In genomic region chr19:9065621-9066561, GRCm38 (mm10) we compare ENCODE assay signal across 8 mouse cellular contexts. TPM values are rescaled to one million over a fixed set of nuclear protein-coding genes. Genes with fewer than 3 reads are reported as not detected.
A peak's percentile ranks its signal among the peaks of the same experiment; 100 is the strongest.
DNase-seq lines count a peak whose midpoint lies in the region; ATAC-seq and TF ChIP-seq lines count a peak whose summit lies in the region.

No protein-coding gene starts in this region.

- H3K4me2 ChIP-seq in heart, embryonic 15.5 days = no peak overlapping the region
- H3K4me2 ChIP-seq in neural tube, embryonic 14.5 days (ENCODE audit: low read depth, low read length) = no peak overlapping the region

- H3K27ac ChIP-seq in heart, embryonic 15.5 days = peak overlapping the region; percentile 23; the same call in 1 of the 2 replicates
- H3K27ac ChIP-seq in embryonic fibroblast, embryonic 13.5 days (ENCODE audit: insufficient read depth, low read length) = peak overlapping the region; percentile 63
- H3K27ac ChIP-seq in neural tube, embryonic 14.5 days (ENCODE audit: low read depth, low read length) = peak overlapping the region; percentile 52

- H3K9me3 ChIP-seq in heart, embryonic 15.5 days (replicated peaks) = no peaks in the 10 kb centered on the region
- no peaks in the 10 kb centered on the region for H3K9me3 ChIP-seq in neural tube, embryonic 14.5 days (ENCODE audit: control insufficient read depth, low read length)

- ATAC-seq in heart, embryonic 15.5 days (replicated peaks; ENCODE audit: insufficient number of reproducible peaks, insufficient read depth, low FRiP score, low read depth) = peak; percentile 30
- ATAC-seq in neural tube, embryonic 14.5 days (ENCODE audit: low read depth) = peak; percentile 82; the same call in 1 of the 2 replicates

- no peak overlapping the region for H3K9ac ChIP-seq in heart, embryonic 15.5 days
- H3K9ac ChIP-seq in neural tube, embryonic 14.5 days (replicated peaks; ENCODE audit: low read depth, low read length) = no peak overlapping the region

- TF ChIP-seq CTCF in embryonic fibroblast, embryonic 13.5 days (IDR thresholded peaks at IDR 0.05; ENCODE audit: borderline replicate concordance, insufficient read depth, low read length) = no peak

- 53% methylated on average over 9 of the region's 9 CpGs for WGBS in heart, embryonic 15.5 days
- WGBS in neural tube, embryonic 14.5 days = 47% methylated on average over 9 of the region's 9 CpGs

- H3K4me3 ChIP-seq in heart, embryonic 15.5 days = no peak overlapping the region
- no peak overlapping the region for H3K4me3 ChIP-seq in embryonic fibroblast, embryonic 13.5 days (ENCODE audit: insufficient read depth, low read length)
- no peak overlapping the region for H3K4me3 ChIP-seq in neural tube, embryonic 14.5 days (ENCODE audit: low read depth, low read length)

- H3K4me1 ChIP-seq in heart, embryonic 15.5 days (replicated peaks) = peaks cover 20% of the 10 kb centered on the region
- H3K4me1 ChIP-seq in embryonic fibroblast, embryonic 13.5 days (ENCODE audit: control insufficient read depth, insufficient read depth, low read length) = peaks cover 14% of the 10 kb centered on the region
- H3K4me1 ChIP-seq in neural tube, embryonic 14.5 days (ENCODE audit: control insufficient read depth, insufficient read depth, low read length) = peaks cover 11% of the 10 kb centered on the region; the same call in 1 of the 2 replicates

- no peaks in the 10 kb centered on the region for H3K36me3 ChIP-seq in heart, embryonic 15.5 days
- no peaks in the 10 kb centered on the region for H3K36me3 ChIP-seq in neural tube, embryonic 14.5 days (ENCODE audit: control insufficient read depth, insufficient read depth, low read length)

- TF ChIP-seq POLR2A in embryonic fibroblast, embryonic 13.5 days (IDR thresholded peaks at IDR 0.05; ENCODE audit: low read depth, low read length) = no peak

- no peaks in the 10 kb centered on the region for H3K27me3 ChIP-seq in heart, embryonic 15.5 days
- no peaks in the 10 kb centered on the region for H3K27me3 ChIP-seq in neural tube, embryonic 14.5 days (ENCODE audit: control insufficient read depth, insufficient read depth, low read length)

- no peak for DNase-seq in heart, adult 8-10 months (ENCODE audit: low spot score)
- DNase-seq in CD4-positive helper T cell, adult 2 months (ENCODE audit: low read depth, low spot score) = peak; percentile 83
- DNase-seq in layer of hippocampus, postnatal 14 days (ENCODE audit: low spot score in 2 of 2) = peak; percentile 27 to 31
- no peak for DNase-seq in adrenal gland, postnatal 36 days
- no peak for DNase-seq in spleen, postnatal 4 days (ENCODE audit: low spot score in 2 of 2)

RNA-seq across cellular contexts. Expression of gene Scgb1a1, which starts 21.9 kb away (rescaled TPM):
- polyA plus RNA-seq in heart, embryonic 15.5 days (2015; fragmentation: Nextera tagmentation; extraction: Ambion mirVana) = 0.30 and 0.44 TPM in 2 replicates
- 10 to 100 TPM in 1 of 4 experiments, not detected in 3; 44.8 TPM for total RNA-seq in heart, adult 8-10 months (2022)
- not detected in 2 replicates for polyA plus RNA-seq in embryonic fibroblast, embryonic 13.5 days (2011; ENCODE audit: insufficient read length, low read depth, missing spikeins)
- total RNA-seq in layer of hippocampus, postnatal 14 days (2021) = not detected
- not detected in 2 replicates for polyA plus RNA-seq in neural tube, embryonic 14.5 days (2014; fragmentation: Nextera tagmentation; extraction: Ambion mirVana)
- total RNA-seq in adrenal gland, postnatal 36 days (2021) = not detected

Comparison
In these comparisons a context has a peak if more than half of its experiments do, and no peak if none do; other contexts are left out.
1. DNase-seq: peak in CD4-positive helper T cell, adult 2 months (single experiment) and layer of hippocampus, postnatal 14 days (2 of 2); none in heart, adult 8-10 months (single experiment), adrenal gland, postnatal 36 days (0 of 2) and spleen, postnatal 4 days (0 of 2).
2. Peak in every context shown above with its lines, with median percentiles within 50 percentile points of each other: H3K27ac ChIP-seq.